Comparison of ENCODE assay signal across 12 mouse cellular contexts in the genomic region with DNA sequence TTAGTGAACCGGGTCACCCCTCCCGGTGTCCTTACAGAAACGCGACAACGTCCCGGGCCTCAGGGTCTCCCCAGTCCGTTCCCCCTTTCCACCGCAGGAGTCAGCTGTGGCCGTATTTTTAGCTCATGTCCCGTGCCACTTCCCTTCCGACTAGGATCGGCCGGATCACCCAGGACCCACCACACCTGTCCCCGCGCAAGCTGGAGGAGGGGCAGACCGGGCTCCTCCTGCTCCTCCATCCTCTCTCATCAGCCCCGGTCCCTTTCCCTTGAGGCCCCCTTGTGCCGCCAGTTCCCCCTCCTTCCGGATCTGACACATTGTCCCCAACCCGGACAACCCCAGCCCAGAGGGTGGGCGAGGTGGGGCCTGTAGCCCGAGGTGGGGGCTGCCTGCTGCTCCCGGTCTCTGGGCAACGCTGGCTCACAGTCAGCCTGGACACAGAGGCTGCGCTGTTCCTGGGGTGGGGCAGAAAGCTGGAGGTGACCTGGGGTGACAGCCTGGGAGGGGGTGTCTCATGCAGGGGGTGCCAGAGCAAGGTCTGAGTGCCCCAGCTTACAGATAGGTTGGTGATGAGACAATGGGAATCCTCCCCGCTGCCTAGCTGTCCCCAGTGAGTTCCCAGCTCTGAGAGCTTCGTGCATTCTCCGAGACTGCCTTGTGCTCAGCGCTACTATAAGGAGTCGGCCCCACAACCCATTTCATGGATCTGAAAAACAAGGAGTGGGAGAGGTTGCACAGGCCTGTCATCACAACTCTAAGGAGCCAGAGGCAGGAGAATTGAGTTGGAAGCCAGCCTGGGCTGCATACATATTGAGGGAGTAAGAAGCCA. TPM values are rescaled to one million over a fixed set of nuclear protein-coding genes. Genes with fewer than 3 reads are reported as not detected.
A peak's percentile ranks its signal among the peaks of the same experiment; 100 is the strongest.
DNase-seq lines count a peak whose midpoint lies in the region; ATAC-seq and TF ChIP-seq lines count a peak whose summit lies in the region.
"Had no signal": no experiment of that assay in that cellular context is flagged by ENCODE, and none has a peak within 500 bp of the region (broad histone marks: within the 10 kb centered on the region; RNA-seq: fewer than 3 reads in every experiment).

No protein-coding gene starts in this region.

- TF ChIP-seq POLR2A in brain, embryonic 14.5 days (IDR thresholded peaks at IDR 0.05; ENCODE audit: borderline replicate concordance, extremely low read depth, insufficient read depth, insufficient read length, poor library complexity, severe bottlenecking): no peak

- H3K27me3 ChIP-seq in heart, embryonic 14.5 days (ENCODE audit: control insufficient read depth, insufficient read depth, low read length): peaks cover 97% of the 10 kb centered on the region
- H3K27me3 ChIP-seq in hindbrain, embryonic 10.5 days (ENCODE audit: insufficient read depth, poor library complexity, severe bottlenecking): peaks cover 82% of the 10 kb centered on the region
- peaks cover 20% of the 10 kb centered on the region for H3K27me3 ChIP-seq in midbrain, embryonic 11.5 days (ENCODE audit: control insufficient read depth, insufficient read depth, low read length)

- no peak for TF ChIP-seq CTCF in brain, embryonic 14.5 days (IDR thresholded peaks at IDR 0.05; ENCODE audit: borderline replicate concordance, extremely low read depth, insufficient read depth, insufficient read length)

- 0 out of 2 replicates have a peak overlapping the region, but pooled peaks have one; percentile 18 for H3K4me2 ChIP-seq in heart, embryonic 14.5 days (ENCODE audit: low read length)
- peak overlapping the region; percentile 43 for H3K4me2 ChIP-seq in midbrain, embryonic 11.5 days

- no peak for DNase-seq in heart, adult 11 months
- peak; percentile 29 for DNase-seq in brain, embryonic 14.5 days (ENCODE audit: low read depth)
- no peak for DNase-seq in hindbrain, embryonic 10.5 days (ENCODE audit: low spot score)
- peak; percentile 88 for DNase-seq in midbrain, embryonic 11.5 days (ENCODE audit: low spot score, missing footprints)
- DNase-seq in adrenal gland, postnatal 4 days (ENCODE audit: low spot score in 2 of 2): no peak
- DNase-seq in thymus, postnatal 10 days (ENCODE audit: low spot score in 2 of 2): no peak
- no peak for DNase-seq in cerebellum, postnatal 25 days
- DNase-seq: thymus, adult 18-20 months had no signal

- H3K9ac ChIP-seq in heart, embryonic 14.5 days (ENCODE audit: low read length): no peak overlapping the region; the same call in 1 of the 2 replicates
- H3K9ac ChIP-seq in midbrain, embryonic 11.5 days (ENCODE audit: low read length): peak overlapping the region; percentile 52

- H3K27ac ChIP-seq in heart, embryonic 14.5 days (replicated peaks in 1 of 2; ENCODE audit: control insufficient read depth in 1 of 2, insufficient read depth in 1 of 2, low read depth in 2 of 2, low read length in 2 of 2): no peak overlapping the region
- peak overlapping the region; percentile 37; the same call in 1 of the 2 replicates for H3K27ac ChIP-seq in hindbrain, embryonic 10.5 days
- H3K27ac ChIP-seq in midbrain, embryonic 11.5 days (ENCODE audit: low read depth, low read length): no peak overlapping the region
- H3K27ac ChIP-seq: macrophage had no signal

- ATAC-seq in heart, embryonic 14.5 days (ENCODE audit: insufficient number of reproducible peaks, insufficient read depth, low FRiP score, low read depth): no peak
- ATAC-seq in midbrain, embryonic 11.5 days (ENCODE audit: low FRiP score): peak; percentile 35; the same call in 1 of the 2 replicates

- no peaks in the 10 kb centered on the region for H3K9me3 ChIP-seq in heart, embryonic 14.5 days (ENCODE audit: control insufficient read depth, low read length)
- H3K9me3 ChIP-seq in hindbrain, embryonic 10.5 days: no peaks in the 10 kb centered on the region
- no peaks in the 10 kb centered on the region for H3K9me3 ChIP-seq in midbrain, embryonic 11.5 days (ENCODE audit: control insufficient read depth, low read length)

- WGBS in heart, embryonic 14.5 days: 3% methylated on average over 30 of the region's 30 CpGs
- WGBS in hindbrain, embryonic 10.5 days: 1% methylated on average over 30 of the region's 30 CpGs
- 2% methylated on average over 30 of the region's 30 CpGs for WGBS in midbrain, embryonic 11.5 days

- H3K4me1 ChIP-seq in heart, embryonic 14.5 days (ENCODE audit: control insufficient read depth in 2 of 2, insufficient read depth in 2 of 2, low read length in 2 of 2): peaks cover 0 to 4% of the 10 kb centered on the region in 2 experiments; a peak in 1 of 4 replicates
- peaks cover 45% of the 10 kb centered on the region for H3K4me1 ChIP-seq in hindbrain, embryonic 10.5 days (replicated peaks)
- H3K4me1 ChIP-seq in midbrain, embryonic 11.5 days (ENCODE audit: control insufficient read depth, insufficient read depth, low read length): peaks cover 7% of the 10 kb centered on the region

- peak overlapping the region in 1 of 2 experiments; percentile 3; a peak in 1 of 4 replicates for H3K4me3 ChIP-seq in heart, embryonic 14.5 days (ENCODE audit: control insufficient read depth in 1 of 2, insufficient read depth in 1 of 2, low read depth in 1 of 2, low read length in 2 of 2)
- H3K4me3 ChIP-seq in hindbrain, embryonic 10.5 days: peak overlapping the region; percentile 44
- H3K4me3 ChIP-seq in midbrain, embryonic 11.5 days (ENCODE audit: low read depth, low read length): peak overlapping the region; percentile 15

- no peaks in the 10 kb centered on the region for H3K36me3 ChIP-seq in heart, embryonic 14.5 days (ENCODE audit: control insufficient read depth, insufficient read depth, low read length)
- H3K36me3 ChIP-seq in hindbrain, embryonic 10.5 days: no peaks in the 10 kb centered on the region
- H3K36me3 ChIP-seq in midbrain, embryonic 11.5 days (ENCODE audit: control insufficient read depth, insufficient read depth, low read length): no peaks in the 10 kb centered on the region

RNA-seq across cellular contexts. Expression of a gene that starts 8.9 kb away (rescaled TPM):
- 0.55 and 0.85 TPM in 2 replicates for polyA plus RNA-seq in heart, embryonic 14.5 days (2014; fragmentation: Nextera tagmentation; extraction: Ambion mirVana)
- 35.0 and 48.5 TPM in 2 replicates for polyA plus RNA-seq in brain, embryonic 14.5 days (2012; rRNA removed)
- 2.3 and 3.8 TPM in 2 replicates for polyA plus RNA-seq in hindbrain, embryonic 10.5 days (2016; fragmentation: Nextera tagmentation; extraction: Ambion mirVana)
- 1.9 TPM in 2 replicates for polyA plus RNA-seq in midbrain, embryonic 11.5 days (2014; fragmentation: Nextera tagmentation; extraction: Ambion mirVana)
- 10 to 100 TPM in 1 of 2 experiments, 1 to 10 TPM in 1; 9.6 to 12.2 TPM for total RNA-seq in adrenal gland, postnatal 4 days (2021)
- polyA plus RNA-seq: CD4-positive, CD25-positive, alpha-beta regulatory T cell, adult 4 months had no signal

RNA-seq across cellular contexts. Expression of a gene that starts 13.3 kb away (rescaled TPM):
- polyA plus RNA-seq in heart, embryonic 14.5 days (2014; fragmentation: Nextera tagmentation; extraction: Ambion mirVana): 8.9 and 9.4 TPM in 2 replicates
- polyA plus RNA-seq in brain, embryonic 14.5 days (2012; rRNA removed): 9.8 TPM in 2 replicates
- polyA plus RNA-seq in hindbrain, embryonic 10.5 days (2016; fragmentation: Nextera tagmentation; extraction: Ambion mirVana): 10.4 and 11.8 TPM in 2 replicates
- polyA plus RNA-seq in midbrain, embryonic 11.5 days (2014; fragmentation: Nextera tagmentation; extraction: Ambion mirVana): 5.8 and 7.7 TPM in 2 replicates
- 1 to 10 TPM; 8.0 to 9.2 TPM for total RNA-seq in adrenal gland, postnatal 4 days (2021)

RNA-seq across cellular contexts. Expression of a gene that starts 27.2 kb away (rescaled TPM):
- 0.32 and 0.42 TPM in 2 replicates for polyA plus RNA-seq in heart, embryonic 14.5 days (2014; fragmentation: Nextera tagmentation; extraction: Ambion mirVana)
- polyA plus RNA-seq in brain, embryonic 14.5 days (2012; rRNA removed): 0.06 and 0.18 TPM in 2 replicates
- polyA plus RNA-seq in hindbrain, embryonic 10.5 days (2016; fragmentation: Nextera tagmentation; extraction: Ambion mirVana): not detected in 2 replicates
- polyA plus RNA-seq in midbrain, embryonic 11.5 days (2014; fragmentation: Nextera tagmentation; extraction: Ambion mirVana): 0.15 TPM in 1 of 2 replicates, not detected in the other
- 10 to 100 TPM in 1 of 2 experiments, 1 to 10 TPM in 1; 5.5 to 10.1 TPM for total RNA-seq in adrenal gland, postnatal 4 days (2021)
- polyA plus RNA-seq: CD4-positive, CD25-positive, alpha-beta regulatory T cell, adult 4 months had no signal

RNA-seq across cellular contexts. Expression of a gene that starts 31.6 kb away (rescaled TPM):
- 0.88 and 1.1 TPM in 2 replicates for polyA plus RNA-seq in heart, embryonic 14.5 days (2014; fragmentation: Nextera tagmentation; extraction: Ambion mirVana)
- 0.43 and 0.67 TPM in 2 replicates for polyA plus RNA-seq in brain, embryonic 14.5 days (2012; rRNA removed)
- polyA plus RNA-seq in hindbrain, embryonic 10.5 days (2016; fragmentation: Nextera tagmentation; extraction: Ambion mirVana): 0.39 and 0.42 TPM in 2 replicates
- polyA plus RNA-seq in midbrain, embryonic 11.5 days (2014; fragmentation: Nextera tagmentation; extraction: Ambion mirVana): 0.07 TPM in 1 of 2 replicates, not detected in the other
- total RNA-seq in adrenal gland, postnatal 4 days (2021): 10 to 100 TPM; 23.1 to 30.6 TPM
- total RNA-seq: hematopoietic stem cell, adult 5-6 weeks had no signal
- polyA plus RNA-seq: CD4-positive, CD25-positive, alpha-beta regulatory T cell, adult 4 months; macrophage had no signal

RNA-seq across cellular contexts. Expression of a gene that starts 34.7 kb away (rescaled TPM):
- 76.6 and 81.1 TPM in 2 replicates for polyA plus RNA-seq in heart, embryonic 14.5 days (2014; fragmentation: Nextera tagmentation; extraction: Ambion mirVana)
- 49.8 and 54.7 TPM in 2 replicates for polyA plus RNA-seq in brain, embryonic 14.5 days (2012; rRNA removed)
- polyA plus RNA-seq in hindbrain, embryonic 10.5 days (2016; fragmentation: Nextera tagmentation; extraction: Ambion mirVana): 70.5 and 80.6 TPM in 2 replicates
- 52.3 and 57.7 TPM in 2 replicates for polyA plus RNA-seq in midbrain, embryonic 11.5 days (2014; fragmentation: Nextera tagmentation; extraction: Ambion mirVana)
- 10 to 100 TPM; 65.9 to 66.3 TPM for total RNA-seq in adrenal gland, postnatal 4 days (2021)

Comparison
In these comparisons a context has a peak if more than half of its experiments do, and no peak if none do; other contexts are left out.
1. DNase-seq: peak in brain, embryonic 14.5 days (single experiment) and midbrain, embryonic 11.5 days (single experiment); none in heart, adult 11 months (single experiment), hindbrain, embryonic 10.5 days (single experiment), adrenal gland, postnatal 4 days (0 of 2), thymus, postnatal 10 days (0 of 2) and cerebellum, postnatal 25 days (0 of 2).